8 mouse cellular contexts compared by ENCODE assay signal in the genomic region with DNA sequence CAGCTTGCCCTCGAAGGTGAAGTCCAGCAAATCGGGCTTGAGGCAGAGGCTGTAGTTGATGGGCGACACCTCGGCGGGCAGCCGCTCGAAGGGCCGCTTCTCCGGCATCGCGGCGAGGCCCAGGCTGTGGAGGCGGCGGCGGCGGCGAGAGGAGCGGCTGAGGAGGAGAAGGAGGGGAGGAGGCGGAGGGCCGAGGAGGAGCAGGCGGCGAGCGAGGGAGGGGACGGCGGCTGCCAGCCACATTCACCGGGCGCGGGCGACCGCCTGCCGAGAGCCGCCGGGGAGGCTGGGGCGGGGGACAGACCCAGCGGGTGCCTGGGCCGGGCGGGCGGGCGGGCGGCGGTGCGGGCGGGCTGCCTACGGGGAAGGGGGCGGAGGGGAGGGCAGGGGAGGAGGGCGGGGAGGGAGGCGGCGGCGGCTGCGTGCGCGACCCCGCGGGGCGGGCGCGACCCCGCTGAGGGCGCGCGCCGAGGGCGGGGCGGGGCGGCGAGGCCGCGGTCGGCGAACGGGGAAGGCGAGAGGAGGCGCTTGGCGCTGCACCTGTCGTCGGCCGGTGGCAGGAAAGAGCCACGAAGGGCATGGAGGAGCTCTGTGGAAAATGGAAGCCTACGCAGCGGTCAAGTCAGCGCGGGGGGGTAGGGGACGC. TPM values are rescaled to one million over a fixed set of nuclear protein-coding genes. Genes with fewer than 3 reads are reported as not detected.
A peak's percentile ranks its signal among the peaks of the same experiment; 100 is the strongest.
DNase-seq lines count a peak whose midpoint lies in the region; ATAC-seq lines count a peak whose summit lies in the region.

Npepps (minus strand) TSS at position 423 of the 646 bp plus-strand sequence.

- DNase-seq in layer of hippocampus, adult 11-12 months (ENCODE audit: low spot score): peak; percentile 60
- no peak for DNase-seq in layer of hippocampus, adult 9-10 months (ENCODE audit: low spot score)
- DNase-seq in embryonic facial prominence, embryonic 10.5 days (ENCODE audit: low spot score): peak; percentile 89
- peak; percentile 76 for DNase-seq in kidney, adult 11 months
- DNase-seq in midbrain, embryonic 14.5 days: peak; percentile 89
- DNase-seq in spleen, adult 12 weeks (ENCODE audit: low spot score): peak; percentile 75

- peak within 1 kb of the TSS; percentile 99 for H3K9ac ChIP-seq in limb, embryonic 12.5 days (replicated peaks)
- H3K9ac ChIP-seq in midbrain, embryonic 14.5 days (replicated peaks; ENCODE audit: low read length): peak within 1 kb of the TSS; percentile 99

- H3K36me3 ChIP-seq in embryonic facial prominence, embryonic 10.5 days (replicated peaks): 0 out of 2 replicates have a peak, but pooled peaks cover 3% of the 10 kb centered on the region
- no peaks in the 10 kb centered on the region for H3K36me3 ChIP-seq in limb, embryonic 12.5 days
- no peaks in the 10 kb centered on the region for H3K36me3 ChIP-seq in midbrain, embryonic 14.5 days (ENCODE audit: control insufficient read depth, insufficient read depth, low read length)

- H3K27ac ChIP-seq in embryonic facial prominence, embryonic 10.5 days (replicated peaks): peak within 1 kb of the TSS; percentile 99
- H3K27ac ChIP-seq in limb, embryonic 12.5 days: peak within 1 kb of the TSS; percentile 96
- peak within 1 kb of the TSS; percentile 99 for H3K27ac ChIP-seq in midbrain, embryonic 14.5 days (replicated peaks; ENCODE audit: low read depth, low read length)

- ATAC-seq in granulocyte monocyte progenitor cell, adult 5-6 weeks (replicated peaks; ENCODE audit: poor library complexity, severe bottlenecking): peak; percentile 57
- peak; percentile 75 for ATAC-seq in limb, embryonic 12.5 days (ENCODE audit: insufficient number of reproducible peaks, insufficient read depth, low FRiP score, low TSS enrichment, low read depth)
- ATAC-seq in midbrain, embryonic 14.5 days (ENCODE audit: low FRiP score, low TSS enrichment): peak; percentile 82

- H3K9me3 ChIP-seq in embryonic facial prominence, embryonic 10.5 days: no peaks in the 10 kb centered on the region
- no peaks in the 10 kb centered on the region for H3K9me3 ChIP-seq in limb, embryonic 12.5 days
- H3K9me3 ChIP-seq in midbrain, embryonic 14.5 days (ENCODE audit: control insufficient read depth, low read length): no peaks in the 10 kb centered on the region

- H3K4me1 ChIP-seq in embryonic facial prominence, embryonic 10.5 days: peaks cover 17% of the 10 kb centered on the region
- H3K4me1 ChIP-seq in limb, embryonic 12.5 days (replicated peaks): peaks cover 15% of the 10 kb centered on the region
- H3K4me1 ChIP-seq in midbrain, embryonic 14.5 days (ENCODE audit: control insufficient read depth, insufficient read depth, low read length): peaks cover 17% of the 10 kb centered on the region

- WGBS in embryonic facial prominence, embryonic 10.5 days: under 1% methylated on average over 75 of the region's 83 CpGs
- 1% methylated on average over 40 of the region's 83 CpGs for WGBS in limb, embryonic 12.5 days
- 1% methylated on average over 68 of the region's 83 CpGs for WGBS in midbrain, embryonic 14.5 days

- no peaks in the 10 kb centered on the region for H3K27me3 ChIP-seq in embryonic facial prominence, embryonic 10.5 days (replicated peaks; ENCODE audit: low read depth, poor library complexity, severe bottlenecking)
- no peaks in the 10 kb centered on the region for H3K27me3 ChIP-seq in limb, embryonic 12.5 days
- no peaks in the 10 kb centered on the region for H3K27me3 ChIP-seq in midbrain, embryonic 14.5 days (ENCODE audit: control insufficient read depth, insufficient read depth, low read length)

- peak within 1 kb of the TSS; percentile 99 for H3K4me3 ChIP-seq in embryonic facial prominence, embryonic 10.5 days
- H3K4me3 ChIP-seq in limb, embryonic 12.5 days (replicated peaks): peak within 1 kb of the TSS; percentile 99
- H3K4me3 ChIP-seq in midbrain, embryonic 14.5 days (replicated peaks; ENCODE audit: low read depth, low read length): peak within 1 kb of the TSS; percentile 99

- H3K4me2 ChIP-seq in limb, embryonic 12.5 days: peak within 1 kb of the TSS; percentile 65
- peak within 1 kb of the TSS; percentile 85 for H3K4me2 ChIP-seq in midbrain, embryonic 14.5 days (ENCODE audit: low read length)

RNA-seq across cellular contexts. Expression of gene Npepps, which starts in this region (rescaled TPM):
- 85.5 and 88.1 TPM in 2 replicates for polyA plus RNA-seq in embryonic facial prominence, embryonic 10.5 days (2016; fragmentation: Nextera tagmentation; extraction: Ambion mirVana)
- total RNA-seq in granulocyte monocyte progenitor cell, adult 5-6 weeks (2014; fragmentation: Nextera tagmentation): 46.9 and 69.3 TPM in 2 replicates
- total RNA-seq in granulocyte monocyte progenitor cell, adult 5-6 weeks (2017): 21.6 and 31.3 TPM in 2 replicates
- polyA plus RNA-seq in limb, embryonic 12.5 days (2016; fragmentation: Nextera tagmentation; extraction: Ambion mirVana): 81.1 and 85.8 TPM in 2 replicates
- 115 and 135 TPM in 2 replicates for polyA plus RNA-seq in midbrain, embryonic 14.5 days (2014; fragmentation: Nextera tagmentation; extraction: Ambion mirVana)
